Mouse (Mus musculus): ENCODE results near the gene Vps33a. TPM values are rescaled to one million over a fixed set of nuclear protein-coding genes. Genes with fewer than 3 reads are reported as not detected.

Vps33a gene
- 49.8 TPM for polyA plus RNA-seq (2017; shearing (Covaris generic))

DNA sequence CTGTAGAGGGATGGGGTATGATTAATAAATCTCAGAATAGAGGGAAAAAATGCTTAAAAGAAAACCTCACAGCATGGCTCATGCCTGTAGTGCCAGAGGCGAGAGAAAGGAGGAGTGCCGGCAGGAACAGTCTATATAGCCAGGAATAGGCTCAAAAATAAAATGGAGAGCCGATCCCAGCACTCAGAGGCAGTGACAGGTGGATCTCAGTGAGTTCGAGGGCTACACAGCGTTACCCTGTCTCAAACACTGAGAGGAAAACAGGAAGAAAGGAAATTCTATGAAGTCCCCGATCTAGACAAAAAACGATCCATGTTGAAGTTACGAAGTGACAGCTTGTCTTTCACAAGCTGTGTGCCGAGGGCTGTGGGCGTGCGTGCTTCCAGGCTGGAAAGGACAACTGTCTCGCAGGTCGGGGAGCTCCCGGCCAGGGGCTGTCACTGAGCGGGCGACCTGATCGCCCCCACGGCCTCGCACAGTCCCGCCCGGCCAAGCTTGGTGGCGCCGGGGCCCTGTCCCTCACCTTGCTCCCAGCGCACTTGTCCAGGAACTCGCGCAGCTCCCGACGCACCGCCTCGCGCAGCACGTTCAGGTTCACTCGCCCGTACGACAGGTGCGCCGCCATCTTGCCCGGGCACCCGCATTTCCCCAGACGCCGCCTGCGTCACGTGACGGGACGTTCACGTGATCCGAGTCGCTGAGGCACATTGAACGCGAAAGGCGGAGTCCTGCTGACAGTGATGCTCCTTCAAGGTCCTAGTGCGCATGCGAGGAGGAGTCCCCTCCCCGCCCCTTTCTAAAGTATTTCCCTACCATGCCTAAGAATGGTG lies at the start of gene Vps33a:
Gene Vps33a (minus strand): TSS at position 682 of the 830 bp plus-strand sequence.

GRCm38 (mm10) chr5:123525281-123525680 lies 47.6 kb downstream of the Vps33a start, which contains the start of gene Gm49027:
Gene Gm49027, minus strand, starts transcription at chr5:123525488.

GRCm38 (mm10) chr5:123523692-123524392 lies 49.0 kb downstream of the Vps33a start, which contains the start of gene Diablo:
Gene Diablo, minus strand, starts transcription at chr5:123524176.

GRCm38 (mm10) chr5:123510160-123510559 lies 62.7 kb downstream of the Vps33a start, which contains the start of gene B3gnt4:
Gene B3gnt4, plus strand, starts transcription at chr5:123510460.

GRCm38 (mm10) chr5:123489112-123489785 lies 83.6 kb downstream of the Vps33a start, which contains the start of the genes Lrrc43 and Il31:
Gene Lrrc43, plus strand, starts transcription at chr5:123489305.
Gene Il31, minus strand, starts transcription at chr5:123489489.

Other genes starting within 250 kb of the Vps33a start
- 7.8 TPM for gene Bcl7a, start 229.2 kb downstream of the Vps33a start, polyA plus RNA-seq (2017; shearing (Covaris generic))
- 56.6 TPM for gene Mlxip, start 178.2 kb downstream of the Vps33a start, polyA plus RNA-seq (2017; shearing (Covaris generic))
- gene Lrrc43, start 83.7 kb downstream of the Vps33a start, polyA plus RNA-seq (2017; shearing (Covaris generic)) = not detected
- gene Il31, start 83.5 kb downstream of the Vps33a start, polyA plus RNA-seq (2017; shearing (Covaris generic)) = not detected
- gene B3gnt4, start 62.6 kb downstream of the Vps33a start, polyA plus RNA-seq (2017; shearing (Covaris generic)) = 0.14 TPM
- 117 TPM for gene Diablo, start 48.9 kb downstream of the Vps33a start, polyA plus RNA-seq (2017; shearing (Covaris generic))
- 0.95 TPM for gene Gm49027, start 47.5 kb downstream of the Vps33a start, polyA plus RNA-seq (2017; shearing (Covaris generic))
- 76.0 TPM for gene Clip1, start 111.6 kb upstream of the Vps33a start, polyA plus RNA-seq (2017; shearing (Covaris generic))
- 98.1 TPM for gene Zcchc8, start 148.1 kb upstream of the Vps33a start, polyA plus RNA-seq (2017; shearing (Covaris generic))
- gene Rsrc2, start 176.4 kb upstream of the Vps33a start, polyA plus RNA-seq (2017; shearing (Covaris generic)) = 176 TPM
- 1.8 TPM for gene Kntc1, start 176.7 kb upstream of the Vps33a start, polyA plus RNA-seq (2017; shearing (Covaris generic))